ENCODE assay signal across 8 mouse cellular contexts in the genomic region with DNA sequence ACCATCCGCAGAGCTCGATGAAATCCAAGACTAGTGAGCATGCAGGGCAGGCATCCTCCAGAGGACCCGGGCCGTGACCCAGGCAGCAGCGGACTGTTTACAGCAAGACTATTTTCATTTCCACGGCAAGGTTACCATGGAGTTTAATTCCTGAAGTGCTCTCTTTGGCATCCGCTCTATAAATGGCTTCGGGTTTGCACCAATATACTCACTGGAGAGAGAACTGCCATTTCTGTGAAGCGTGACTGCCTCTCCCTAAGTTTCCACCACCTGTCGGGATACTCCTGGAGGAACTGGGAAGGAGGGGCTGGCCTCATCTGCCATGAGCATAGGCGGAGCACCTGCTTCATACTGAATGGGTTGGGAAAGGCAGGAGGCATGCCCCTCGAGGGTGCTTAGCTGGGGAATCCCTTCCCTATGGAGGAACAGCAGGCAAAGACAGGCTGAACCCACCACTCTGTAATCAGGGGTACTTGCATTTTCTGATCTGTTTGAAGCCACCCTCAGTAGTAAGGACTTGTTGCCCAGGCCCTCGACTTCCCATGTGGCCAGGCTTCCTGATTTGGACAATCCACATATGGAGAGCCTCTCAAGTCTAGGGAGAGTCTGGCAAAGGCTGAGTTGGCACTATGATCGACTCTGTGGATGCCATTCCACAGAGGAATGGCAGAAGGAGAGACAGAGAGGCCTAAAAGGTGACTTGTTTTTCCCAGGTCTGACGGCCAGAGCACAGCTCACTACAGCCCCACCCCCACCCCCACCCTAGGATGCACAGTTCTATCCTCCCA. TPM values are rescaled to one million over a fixed set of nuclear protein-coding genes. Genes with fewer than 3 reads are reported as not detected.
DNase-seq lines count a peak whose midpoint lies in the region; ATAC-seq lines count a peak whose summit lies in the region.

No protein-coding gene starts in this region.

- intact Hi-C loops in left cerebral cortex, postnatal 36 days (cut with DNase I) = no loop called here

- peak; percentile 47 to 60 for DNase-seq in cerebellum, adult 18-20 months
- DNase-seq in cerebellum, adult 11 months = no peak
- peak; percentile 25 for DNase-seq in retina, postnatal 1 day
- DNase-seq in retina, embryonic 14.5 days (ENCODE audit: low spot score) = no peak
- DNase-seq in left cerebral cortex, postnatal 36 days (ENCODE audit: low spot score in 2 of 2) = peak; percentile 52 to 53
- DNase-seq in thymus, postnatal 4 days = no peak
- no peak for DNase-seq in adrenal gland, postnatal 10 days

- ATAC-seq in erythroid progenitor cell, adult 5-6 weeks (replicated peaks; ENCODE audit: low FRiP score, poor library complexity, severe bottlenecking) = no peak

RNA-seq across cellular contexts. Expression of a gene that starts 19.8 kb away (rescaled TPM):
- 100 to 1,000 TPM; 116 to 137 TPM for total RNA-seq in left cerebral cortex, postnatal 36 days (2021)
- total RNA-seq in erythroid progenitor cell, adult 5-6 weeks (2015; ENCODE audit: low replicate concordance) = not detected in 2 replicates
- not detected in 2 replicates for total RNA-seq in erythroid progenitor cell, adult 5-6 weeks (2017; ENCODE audit: low replicate concordance)
- total RNA-seq in adrenal gland, postnatal 10 days (2021) = 1 to 10 TPM; 4.1 to 8.3 TPM

RNA-seq across cellular contexts. Expression of a gene that starts 59.2 kb away (rescaled TPM):
- 10 to 100 TPM; 18.6 to 23.9 TPM for total RNA-seq in left cerebral cortex, postnatal 36 days (2021)
- total RNA-seq in erythroid progenitor cell, adult 5-6 weeks (2015; ENCODE audit: low replicate concordance) = 27.2 and 40.7 TPM in 2 replicates
- total RNA-seq in erythroid progenitor cell, adult 5-6 weeks (2017; ENCODE audit: low replicate concordance) = 0.76 and 4.6 TPM in 2 replicates
- 10 to 100 TPM; 77.3 to 79.6 TPM for total RNA-seq in adrenal gland, postnatal 10 days (2021)

Comparison
In these comparisons a context has a peak if more than half of its experiments do, and no peak if none do; other contexts are left out.
1. DNase-seq: peak in cerebellum, adult 18-20 months (2 of 2), retina, postnatal 1 day (single experiment) and left cerebral cortex, postnatal 36 days (2 of 2); none in cerebellum, adult 11 months (single experiment), retina, embryonic 14.5 days (single experiment), thymus, postnatal 4 days (single experiment) and adrenal gland, postnatal 10 days (single experiment).
2. RNA of a gene that starts 19.8 kb away (total RNA-seq): 116 to 137 TPM in left cerebral cortex, postnatal 36 days; 4.1 to 8.3 TPM in adrenal gland, postnatal 10 days and not detected in erythroid progenitor cell, adult 5-6 weeks; every median in the first group is over 10 times any median in the second.